Mouse (Mus musculus): ENCODE measurements around the gene Arhgef28.

The Arhgef28 gene

GRCm38 (mm10) chr13:98015981-98016922 is 190.0 kb downstream of the Arhgef28 start:
- DNase-seq (ENCODE audit: low spot score in 2 of 2): no peak

DNA sequence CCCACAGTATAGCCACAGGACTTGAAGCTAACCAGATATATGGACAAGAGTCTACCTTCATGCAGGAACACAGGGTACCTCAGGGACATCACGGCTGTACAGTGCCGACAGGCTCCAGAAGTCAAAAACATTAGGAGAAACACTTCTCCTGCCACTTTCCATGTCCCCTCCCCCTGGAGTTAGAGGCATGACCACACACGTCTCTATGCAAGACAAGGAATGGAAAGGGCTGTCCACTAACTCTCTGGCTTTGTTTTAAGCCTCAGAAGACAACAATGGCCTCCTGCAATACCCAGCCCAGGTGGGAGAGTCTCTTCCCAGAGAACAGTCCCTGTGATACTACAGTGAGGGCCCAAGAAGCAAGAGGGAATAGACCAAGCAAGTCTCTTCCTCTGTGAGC is 191.3 kb downstream of the Arhgef28 start:
- DNase-seq (ENCODE audit: low spot score in 2 of 2): no peak

DNA sequence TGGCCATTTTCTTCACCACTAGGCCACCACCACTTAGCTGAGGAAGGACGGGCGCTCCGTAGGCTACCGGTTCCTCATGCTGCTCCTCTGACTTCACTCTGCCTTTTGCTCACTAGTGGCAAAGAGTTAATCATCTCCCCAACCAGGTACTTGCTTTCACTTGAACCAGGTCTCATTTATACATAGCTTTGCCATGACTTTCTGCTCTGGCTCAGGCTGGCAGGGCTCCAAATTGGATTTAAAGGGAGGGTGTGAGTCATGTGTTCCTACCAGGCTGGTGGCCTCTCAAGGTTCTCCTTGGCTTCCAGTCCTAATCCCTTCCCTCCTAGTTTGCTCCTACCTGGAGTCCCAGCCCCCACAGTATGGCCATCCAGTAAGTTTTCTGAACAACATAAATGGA is 192.5 kb downstream of the Arhgef28 start:
- no peak for DNase-seq (ENCODE audit: low spot score in 2 of 2)

DNA sequence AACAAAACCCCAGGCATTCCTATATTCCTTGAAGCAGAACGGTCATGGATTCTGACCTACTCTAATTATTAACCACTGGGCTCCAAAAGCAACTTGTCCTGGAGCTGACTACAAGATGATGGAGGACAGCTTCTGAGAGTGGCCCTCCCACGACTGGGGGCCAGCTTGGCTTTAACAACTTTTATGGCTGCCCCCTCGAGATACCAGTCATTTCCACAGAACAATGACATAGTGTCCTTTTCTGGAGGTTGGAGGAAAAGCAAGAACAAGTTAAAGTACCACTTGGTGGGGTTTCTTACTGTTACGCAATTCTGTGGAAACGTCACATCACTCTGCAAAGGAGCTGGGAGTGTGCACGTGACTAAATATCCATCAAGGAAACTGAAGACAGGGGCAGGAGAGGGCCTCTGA is 194.3 kb downstream of the Arhgef28 start:
- no peak for DNase-seq (ENCODE audit: low spot score in 2 of 2)

DNA sequence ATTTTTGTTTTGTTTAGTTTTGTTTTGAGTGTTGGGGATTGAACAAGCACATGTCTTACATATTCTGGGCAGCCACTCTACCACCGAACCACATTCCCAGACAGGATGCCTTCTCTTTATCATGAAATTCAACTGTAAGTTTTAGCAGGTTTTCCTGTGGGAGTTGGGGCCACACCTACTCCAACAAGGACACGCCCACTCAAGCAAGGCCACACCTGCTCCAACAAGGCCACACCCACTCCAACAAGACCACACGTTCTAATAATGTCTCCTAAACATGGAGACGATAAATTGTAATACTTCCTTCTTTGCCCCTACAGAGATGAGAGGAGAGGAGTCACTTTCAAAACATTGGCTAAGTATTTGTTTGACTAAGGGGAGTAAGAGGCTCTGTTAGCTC is 197.2 kb downstream of the Arhgef28 start:
- DNase-seq (ENCODE audit: low spot score in 2 of 2): no peak

DNA sequence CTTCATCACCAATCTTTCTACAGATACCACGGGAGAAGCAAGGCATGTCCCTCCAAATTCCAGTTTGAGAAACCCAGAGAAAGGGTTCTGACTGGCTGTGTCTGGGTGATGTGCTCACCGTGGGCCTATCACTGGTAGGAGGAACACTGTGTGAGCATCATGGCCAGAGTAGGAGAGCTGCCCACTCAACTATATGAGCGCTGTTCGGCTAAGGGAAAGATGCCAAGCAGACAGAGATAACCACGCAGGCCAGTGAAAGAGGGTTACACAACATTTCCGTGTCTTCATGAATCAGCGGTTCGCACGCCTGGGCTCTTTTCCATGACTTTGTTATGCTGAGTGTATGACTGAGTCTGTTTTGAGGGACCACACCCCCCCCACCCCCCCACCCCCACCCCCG is 197.7 kb downstream of the Arhgef28 start:
- DNase-seq (ENCODE audit: low spot score in 2 of 2): no peak

GRCm38 (mm10) chr13:98005611-98006218 is 200.5 kb downstream of the Arhgef28 start:
- no peak for DNase-seq (ENCODE audit: low spot score in 2 of 2)

- no peak for DNase-seq (ENCODE audit: low spot score in 2 of 2)
Observed at GRCm38 (mm10) chr13:98004647-98005414, 201.4 kb downstream of the Arhgef28 start.

DNA sequence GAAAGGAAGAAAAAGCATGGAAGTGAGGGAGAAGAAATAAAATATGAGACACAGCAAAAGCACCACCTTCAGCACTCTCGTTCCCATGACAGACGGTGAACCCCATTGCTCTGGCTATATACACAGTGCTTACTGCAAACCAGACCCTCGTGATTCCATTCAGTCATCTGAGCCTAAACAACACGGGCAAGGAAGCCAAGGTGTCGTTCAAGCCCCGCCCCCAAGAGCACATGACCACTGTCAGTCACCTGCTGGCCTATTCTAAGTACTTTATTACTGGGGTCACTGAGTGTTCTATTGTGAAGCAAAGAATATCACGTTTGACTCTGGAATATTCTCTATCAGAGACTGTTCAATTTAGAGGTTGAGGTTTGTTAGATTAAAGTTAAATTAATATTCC is 202.5 kb downstream of the Arhgef28 start:
- no peak for DNase-seq (ENCODE audit: low spot score in 2 of 2)

DNA sequence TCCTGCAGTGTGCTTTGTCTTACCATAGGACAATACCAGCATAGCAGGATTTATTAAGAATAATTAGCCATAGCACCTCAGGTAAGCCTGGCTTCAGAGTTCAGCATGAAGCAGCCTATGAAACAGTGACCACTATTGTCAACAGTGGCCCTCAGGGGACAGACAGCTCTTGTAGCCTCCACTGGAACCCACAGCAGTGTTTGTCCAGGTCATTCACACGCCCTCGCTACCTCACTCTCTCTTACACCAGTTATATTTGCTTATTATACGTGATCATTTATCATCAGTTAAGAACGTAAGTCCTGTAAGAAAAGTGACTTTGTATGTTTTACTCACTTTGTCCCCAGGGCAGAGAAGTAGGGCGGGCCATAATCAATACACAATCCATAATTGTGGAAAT is 203.6 kb downstream of the Arhgef28 start:
- DNase-seq (ENCODE audit: low spot score in 2 of 2): no peak

DNA sequence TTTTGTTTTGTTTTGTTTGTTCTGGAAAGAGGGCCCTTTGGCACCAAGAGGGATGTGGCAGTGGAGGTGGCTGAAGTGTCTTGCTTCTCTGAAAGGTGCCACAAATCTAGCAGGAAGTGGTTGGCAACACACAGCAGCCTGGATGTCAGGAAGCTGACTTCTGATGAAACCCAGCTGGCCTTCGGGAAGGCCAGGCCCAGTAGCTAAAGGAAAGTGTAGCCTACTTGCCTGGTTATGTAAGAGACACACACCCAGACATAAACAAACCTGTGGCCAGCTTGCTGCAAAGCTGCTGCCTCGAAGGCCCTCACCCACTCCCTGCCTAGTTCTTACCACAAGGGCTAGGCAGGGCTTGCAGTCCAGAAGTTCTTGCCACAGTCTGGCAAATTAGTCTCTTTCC is 204.1 kb downstream of the Arhgef28 start:
- no peak for DNase-seq (ENCODE audit: low spot score in 2 of 2)

- DNase-seq (ENCODE audit: low spot score in 2 of 2): no peak
Observed at GRCm38 (mm10) chr13:98001719-98002118, 204.5 kb downstream of the Arhgef28 start.

DNA sequence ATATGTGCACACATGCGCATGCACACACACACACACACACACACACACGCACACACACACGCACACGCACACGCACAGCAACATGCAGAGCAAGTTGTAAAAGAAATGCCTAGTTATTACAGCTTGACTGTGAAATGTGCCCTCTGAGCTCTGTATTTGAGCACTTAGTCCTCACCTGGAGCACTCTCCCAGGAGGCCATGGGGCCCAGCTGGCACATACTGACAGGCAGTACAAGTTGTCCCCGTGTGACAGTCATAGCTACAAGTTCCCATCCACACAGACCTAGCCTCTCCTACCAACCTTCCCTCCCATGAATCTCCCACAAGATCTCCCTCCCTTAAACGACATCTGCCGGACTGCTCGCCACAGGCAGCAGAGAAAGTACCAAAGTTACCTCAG is 205.4 kb downstream of the Arhgef28 start:
- DNase-seq (ENCODE audit: low spot score in 2 of 2): no peak

- no peak for DNase-seq (ENCODE audit: low spot score in 2 of 2)
Observed at GRCm38 (mm10) chr13:97999130-97999529, 207.1 kb downstream of the Arhgef28 start.

GRCm38 (mm10) chr13:97998570-97998969 is 207.7 kb downstream of the Arhgef28 start:
- no peak for DNase-seq (ENCODE audit: low spot score in 2 of 2)

DNA sequence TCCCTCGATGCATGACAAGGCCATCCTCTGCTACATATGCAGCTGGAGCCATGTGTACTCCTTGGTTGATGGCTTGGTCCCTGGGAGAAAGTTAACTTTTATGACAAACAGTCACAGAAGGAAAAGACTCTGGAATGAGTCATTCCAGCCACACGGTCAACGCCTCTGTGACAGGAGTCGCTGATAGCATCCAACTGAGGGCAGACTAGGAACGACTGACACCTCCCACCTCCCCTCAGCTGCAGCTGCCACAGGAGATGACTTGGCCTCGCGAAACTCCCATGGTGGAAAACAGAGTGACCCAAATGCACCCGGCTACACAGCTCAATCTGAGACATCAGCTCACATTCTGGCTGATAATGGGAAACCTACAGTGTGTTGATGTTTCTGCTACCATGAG is 215.3 kb downstream of the Arhgef28 start:
- DNase-seq (ENCODE audit: low spot score in 2 of 2): no peak

DNA sequence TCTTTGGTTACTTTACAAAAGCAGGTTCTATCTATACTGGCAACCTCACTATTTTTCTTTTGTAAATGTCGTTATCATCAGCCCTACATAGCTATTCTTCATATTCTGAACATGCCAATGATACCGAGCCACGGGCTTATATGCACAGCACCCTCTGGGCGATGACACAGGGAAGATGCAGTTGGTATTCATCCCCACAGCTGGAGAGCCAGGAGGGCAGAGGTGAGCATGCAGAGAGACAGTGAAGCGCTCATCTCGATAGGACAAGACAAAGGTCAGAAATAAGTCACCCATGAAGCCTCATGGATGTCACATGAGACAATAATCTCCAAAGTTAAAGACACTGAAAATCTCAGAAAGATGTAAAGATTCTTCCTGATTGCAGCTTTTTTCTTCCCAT is 217.4 kb downstream of the Arhgef28 start:
- no peak for DNase-seq (ENCODE audit: low spot score in 2 of 2)

GRCm38 (mm10) chr13:97986691-97987090 is 219.5 kb downstream of the Arhgef28 start:
- no peak for DNase-seq (ENCODE audit: low spot score in 2 of 2)

- no peak for DNase-seq (ENCODE audit: low spot score in 2 of 2)
Observed at GRCm38 (mm10) chr13:97977104-97977503, 229.1 kb downstream of the Arhgef28 start.

GRCm38 (mm10) chr13:97976642-97977041 is 229.6 kb downstream of the Arhgef28 start:
- no peak for DNase-seq (ENCODE audit: low spot score in 2 of 2)

DNA sequence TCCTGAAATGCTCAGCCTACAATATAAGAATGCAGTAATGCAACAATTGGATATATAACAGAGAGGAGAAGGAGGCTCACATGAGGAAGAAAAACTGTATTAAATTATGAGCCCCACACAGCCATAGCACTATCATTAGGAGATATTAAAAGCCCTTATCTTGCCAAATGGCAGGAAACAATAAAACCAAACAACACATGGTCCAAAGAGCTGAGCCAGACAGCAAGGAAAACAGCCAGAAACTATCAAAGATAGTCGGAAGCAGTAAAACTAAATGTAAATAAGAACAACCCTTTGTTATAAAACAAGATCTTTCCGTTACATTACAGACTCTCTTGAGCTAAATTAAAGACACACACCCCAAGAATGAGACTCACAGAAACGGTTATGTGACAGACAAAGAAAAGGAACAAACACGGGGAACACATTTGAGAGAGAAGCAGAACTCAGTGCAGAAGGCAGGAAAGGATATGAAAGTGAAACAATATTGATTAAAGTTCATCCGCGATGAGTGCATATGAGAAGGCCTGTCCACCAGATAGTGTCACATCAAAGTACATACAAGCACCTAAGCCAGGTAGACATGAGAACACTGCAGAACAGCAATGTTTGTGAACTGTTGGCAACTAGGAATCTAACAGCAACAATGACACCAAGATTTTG is 231.6 kb downstream of the Arhgef28 start:
- DNase-seq (ENCODE audit: low spot score in 2 of 2): no peak

DNA sequence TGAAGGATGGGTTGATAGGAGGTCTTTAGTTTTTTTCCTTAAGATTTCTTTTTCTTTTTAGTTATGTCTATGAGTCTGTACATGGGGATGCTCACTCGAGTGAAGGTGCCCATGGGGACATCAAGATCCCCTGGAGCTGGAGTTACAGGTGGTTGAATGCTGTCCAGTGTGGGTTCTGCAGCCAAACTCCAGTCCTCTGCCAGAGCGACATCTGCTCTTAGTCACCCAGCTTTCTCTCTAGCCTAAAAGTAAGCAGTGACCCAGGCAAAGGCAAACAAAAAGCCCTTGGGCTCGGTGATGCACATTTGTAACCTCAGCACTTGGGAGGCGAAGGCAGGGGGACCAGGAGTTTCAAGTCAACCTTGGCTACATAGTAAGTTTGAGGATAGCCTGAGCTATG is 232.3 kb downstream of the Arhgef28 start:
- DNase-seq (ENCODE audit: low spot score in 2 of 2): no peak
